Mouse (Mus musculus): ENCODE data around the gene Pcsk5. TPM values are rescaled to one million over a fixed set of nuclear protein-coding genes. Genes with fewer than 3 reads are reported as not detected.

Pcsk5 gene
- 29.5 TPM for polyA plus RNA-seq (2014; fragmentation: Illumina TruSeq; extraction: RNeasy Lipid Tissue Mini Kit (QIAGEN cat#74804); ENCODE audit: low read depth, low replicate concordance)

DNA sequence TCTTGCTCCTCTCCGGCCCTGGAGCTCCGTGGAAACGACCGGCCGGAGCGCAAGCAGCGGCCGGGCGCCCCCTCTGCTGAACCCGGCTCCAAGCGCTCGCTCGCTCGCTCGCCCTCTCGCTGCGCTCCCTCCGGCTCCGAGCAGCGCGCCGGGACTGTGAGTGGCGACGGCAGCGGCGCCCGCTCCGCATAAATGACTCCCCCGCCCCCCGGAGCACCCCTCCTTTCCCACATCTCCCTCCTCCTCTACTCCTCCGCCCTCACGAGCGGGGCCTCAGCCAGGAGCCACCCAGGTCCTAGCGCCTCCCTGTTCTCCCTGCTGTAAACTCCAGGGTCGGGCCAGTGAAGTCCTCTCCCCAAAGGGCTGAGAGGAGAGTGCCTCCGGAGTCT is at the start of gene Pcsk5:
TSS of gene Pcsk5 (minus strand) at position 162 of the 389 bp plus-strand sequence.

DNA sequence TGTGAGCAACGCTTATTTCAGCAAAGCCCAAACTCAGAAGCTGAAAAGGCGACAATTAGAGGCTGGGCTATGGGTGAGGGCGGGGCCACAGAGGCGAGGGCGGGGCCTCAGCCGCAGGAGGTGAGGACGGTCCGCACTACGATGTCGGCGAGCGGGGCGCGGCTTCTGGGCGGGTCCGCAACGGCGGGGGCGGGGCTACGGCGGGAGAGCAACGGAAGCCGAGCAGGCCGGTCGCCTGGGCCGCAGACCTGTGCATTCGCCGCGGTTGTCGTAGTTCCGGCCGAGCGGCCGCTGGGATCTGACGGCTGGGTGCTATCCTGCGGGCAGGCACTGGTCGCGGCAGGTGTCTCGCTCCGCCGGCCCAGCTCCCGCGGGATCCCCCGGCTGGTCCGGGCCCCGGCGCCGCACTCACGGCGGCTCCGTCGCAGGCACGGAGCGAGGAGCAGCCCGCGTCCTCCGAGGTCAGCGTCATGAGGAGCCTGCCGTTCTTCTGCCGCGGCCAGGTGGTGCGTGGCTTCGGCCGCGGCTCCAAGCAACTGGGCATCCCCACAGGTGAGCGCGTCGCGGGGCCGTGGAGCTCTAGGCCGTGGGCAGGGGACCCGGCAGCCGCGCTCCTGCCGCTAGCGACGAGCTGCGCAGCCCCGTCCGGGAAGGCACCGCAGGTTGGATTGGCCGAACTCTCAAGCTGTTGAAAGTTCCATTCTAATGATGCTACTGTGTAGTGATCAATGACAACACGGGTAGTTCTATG is 443.4 kb downstream of the Pcsk5 start, which contains the start of gene Rfk:
TSS of gene Rfk (plus strand) at position 203 of the 751 bp plus-strand sequence.

All from adipose tissue, adult 10 weeks (tissue).